Mouse (Mus musculus) spleen, adult 2 months (tissue): Measurements from ENCODE around the gene Jag1. TPM values are rescaled to one million over a fixed set of nuclear protein-coding genes. Genes with fewer than 3 reads are reported as not detected.
A peak's percentile ranks its signal among the peaks of the same experiment; 100 is the strongest.

Experiments used
- DNase-seq, 2 experiments: peaks; one replicate each; pipeline versions ENCODE4 v3.0.0 to v3.0.0-alpha.2; 2012 to 2021; ENCODE audit warnings: low spot score in 2 of 2, low read depth in 1 of 2
- H3K27ac ChIP-seq: fragments of 200-500 bp; 2 replicates; pipeline ENCODE4 v1.5.1; 2012; ENCODE audit warnings: low read length, inconsistent platforms; ENCODE audit not compliant: insufficient read depth
- H3K27me3 ChIP-seq: fragments of 200-500 bp; 2 replicates; pipeline ENCODE4 v1.6.1; 2012; ENCODE audit warnings: mild to moderate bottlenecking, moderate library complexity, low read length, inconsistent platforms; ENCODE audit not compliant: control insufficient read depth, insufficient read depth
- H3K36me3 ChIP-seq: fragments of 200-500 bp; 2 replicates; pipeline ENCODE4 v1.6.1; 2012; ENCODE audit warnings: mild to moderate bottlenecking, low read length, inconsistent platforms; ENCODE audit not compliant: control insufficient read depth, insufficient read depth
- H3K4me1 ChIP-seq: fragments of 200-500 bp; 2 replicates; pipeline ENCODE4 v1.6.1; 2011; ENCODE audit warnings: inconsistent platforms; ENCODE audit not compliant: control insufficient read depth, insufficient read depth, insufficient read length
- H3K4me3 ChIP-seq: fragments of 200-500 bp; 2 replicates; pipeline ENCODE4 v1.5.1; 2011; ENCODE audit warnings: mild to moderate bottlenecking, inconsistent platforms; ENCODE audit not compliant: insufficient read depth, insufficient read length; ENCODE audit errors: extremely low read depth
- CTCF ChIP-seq: fragments of 200-500 bp; IDR thresholded peaks from 2 replicates; pipeline ENCODE4 v1.5.1; 2011; ENCODE audit warnings: mild to moderate bottlenecking, inconsistent platforms; ENCODE audit not compliant: insufficient read depth, insufficient read length, insufficient replicate concordance; ENCODE audit errors: extremely low read depth
- POLR2A ChIP-seq: fragments of 200-500 bp; IDR thresholded peaks from 2 replicates; pipeline ENCODE4 v1.6.1; 2011; ENCODE audit warnings: low read depth, low read length, inconsistent platforms
- WGBS: fragments of 180-500 bp; shearing (Covaris S2); methylation state at CpG from one replicate; pipeline ENCODE4 v1.1.7; 2018; 5-methylcytosine and 5-hydroxymethylcytosine counted together
- polyA plus RNA-seq: library from polyadenylated mRNA; depleted of rRNA; stranded (reverse); fragments of >200 nt; gene quantifications from 2 replicates; pipeline ENCODE4 v1.2.3, GENCODE M21; 2012

The Jag1 gene
- polyA plus RNA-seq, 1 experiment = 4.3 TPM

DNA sequence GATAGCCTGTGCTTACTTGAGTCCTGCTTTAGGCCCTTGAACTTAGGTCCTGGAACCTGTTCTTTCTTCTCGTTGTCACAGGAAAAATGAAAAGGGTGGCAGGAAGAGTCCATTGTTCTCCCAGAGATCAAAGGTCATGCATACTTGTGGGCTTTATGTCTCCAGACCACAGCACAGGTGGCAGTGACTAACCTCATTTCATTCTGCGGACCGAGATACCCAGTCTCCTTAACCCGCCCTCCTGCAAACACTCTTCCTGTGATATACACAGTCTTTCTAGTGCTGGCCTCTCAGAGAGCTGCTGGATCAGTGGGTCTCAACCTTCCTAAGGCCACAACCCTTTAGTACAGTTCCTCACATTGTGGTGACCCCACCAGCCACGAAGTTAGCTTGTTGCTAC is 17.6 kb upstream of the Jag1 start:
- no peaks in the 10 kb centered on the region for H3K36me3 ChIP-seq
- no peaks in the 10 kb centered on the region for H3K27me3 ChIP-seq
- TF ChIP-seq POLR2A (no peak), CTCF (no peak)
- no peak overlapping the region for H3K27ac ChIP-seq
- H3K4me3 ChIP-seq = no peak overlapping the region
- WGBS = 65% methylated on average over 5 of the region's 5 CpGs
- no peaks in the 10 kb centered on the region for H3K4me1 ChIP-seq
- DNase-seq = no peak

- no peak for TF ChIP-seq POLR2A
- H3K27ac ChIP-seq = no peak overlapping the region
- H3K4me1 ChIP-seq = no peaks in the 10 kb centered on the region
- DNase-seq = no peak
- no peaks in the 10 kb centered on the region for H3K27me3 ChIP-seq
- no peaks in the 10 kb centered on the region for H3K36me3 ChIP-seq
- 89% methylated on average over 1 of the region's 1 CpGs for WGBS
- no peak overlapping the region for H3K4me3 ChIP-seq
Observed at GRCm38 (mm10) chr2:137124861-137125260, 8.4 kb upstream of the Jag1 start.

GRCm38 (mm10) chr2:137117321-137117690 is 862 bp upstream of the Jag1 start:
- no peaks in the 10 kb centered on the region; the same call in none of the 2 replicates for H3K4me1 ChIP-seq
- TF ChIP-seq CTCF (peak; percentile 21; the same call in 1 of the 2 replicates), POLR2A (no peak)
- WGBS = 1% methylated on average over 33 of the region's 33 CpGs
- H3K27ac ChIP-seq = peak overlapping the region; percentile 80
- H3K27me3 ChIP-seq = peaks cover 19% of the 10 kb centered on the region
- DNase-seq = peak in 1 of 2 experiments; percentile 38
- H3K36me3 ChIP-seq = no peaks in the 10 kb centered on the region
- peak overlapping the region; percentile 52; the same call in 1 of the 2 replicates for H3K4me3 ChIP-seq

- 1% methylated on average over 61 of the region's 61 CpGs for WGBS
- DNase-seq = peak; percentile 9 to 34
- peak overlapping the region; percentile 52 for H3K4me3 ChIP-seq
- TF ChIP-seq CTCF (no peak), POLR2A (peak; percentile 28; the same call in 1 of the 2 replicates)
- no peaks in the 10 kb centered on the region; the same call in none of the 2 replicates for H3K4me1 ChIP-seq
- H3K27me3 ChIP-seq = peaks cover 19% of the 10 kb centered on the region
- H3K27ac ChIP-seq = peak overlapping the region; percentile 80
- no peaks in the 10 kb centered on the region for H3K36me3 ChIP-seq
Observed at GRCm38 (mm10) chr2:137116675-137117320, 354 bp upstream of the Jag1 start.

DNA sequence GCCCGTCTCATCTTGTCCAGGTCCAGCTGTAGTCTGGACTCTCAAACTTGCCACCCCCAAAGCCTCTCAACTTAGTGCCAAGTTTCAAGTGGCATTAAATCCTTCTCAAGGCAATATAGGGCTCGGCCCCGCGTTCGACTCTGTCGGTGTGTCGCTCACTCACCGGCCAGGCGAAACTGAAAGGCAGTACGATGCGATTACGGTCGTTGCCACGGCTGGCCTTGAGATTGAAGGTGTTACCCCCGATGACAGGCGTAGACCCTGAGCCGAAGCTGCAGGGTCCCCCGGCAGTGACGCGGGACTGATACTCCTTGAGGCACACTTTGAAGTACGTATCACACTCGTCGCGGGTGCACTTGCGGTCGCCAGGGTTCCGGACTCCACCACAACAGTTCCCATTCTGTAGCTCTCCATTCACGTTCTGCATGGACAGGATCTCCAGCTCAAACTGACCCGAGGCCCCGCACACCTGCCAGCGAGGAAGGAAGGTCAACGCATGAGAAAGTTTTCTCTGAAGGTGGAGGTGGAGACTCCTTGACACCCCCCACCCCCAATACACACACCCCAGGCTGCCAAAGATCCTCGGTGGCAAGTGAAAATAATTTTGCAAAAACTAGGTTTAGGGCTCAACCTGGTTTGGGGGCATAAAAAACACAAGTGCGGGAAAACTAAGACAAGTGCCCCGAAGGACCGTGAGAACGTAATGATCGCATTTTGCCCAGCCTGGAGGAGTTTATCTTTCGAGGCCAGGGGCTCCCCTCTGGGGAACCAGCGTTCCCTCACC is 1.0 kb downstream of the Jag1 start:
- TF ChIP-seq CTCF (no peak), POLR2A (no peak)
- H3K4me3 ChIP-seq = peak overlapping the region; percentile 52
- peaks cover 19% of the 10 kb centered on the region for H3K27me3 ChIP-seq
- peak overlapping the region; percentile 43 for H3K27ac ChIP-seq
- H3K36me3 ChIP-seq = no peaks in the 10 kb centered on the region
- no peaks in the 10 kb centered on the region; the same call in none of the 2 replicates for H3K4me1 ChIP-seq
- WGBS = 1% methylated on average over 40 of the region's 40 CpGs
- no peak for DNase-seq

- 1% methylated on average over 50 of the region's 51 CpGs for WGBS
- Histone ChIP-seq H3K27ac (peak overlapping the region; percentile 63), H3K36me3 (no peaks in the 10 kb centered on the region), H3K27me3 (peaks cover 19% of the 10 kb centered on the region), H3K4me3 (peak overlapping the region; percentile 52), H3K4me1 (no peaks in the 10 kb centered on the region; the same call in none of the 2 replicates)
- DNase-seq = peak in 1 of 2 experiments; percentile 12
- no peak for TF ChIP-seq POLR2A
- TF ChIP-seq CTCF = no peak
Observed at GRCm38 (mm10) chr2:137114248-137115096, 2.0 kb downstream of the Jag1 start.
